Mouse (Mus musculus): ENCODE measurements at regions not wholly inside any gene's neighbourhood (a gene's known extent, or its start where the extent isn't known, plus 50 kb on each side); places are given as distances from the start of the nearest gene placed in this dataset.

DNA sequence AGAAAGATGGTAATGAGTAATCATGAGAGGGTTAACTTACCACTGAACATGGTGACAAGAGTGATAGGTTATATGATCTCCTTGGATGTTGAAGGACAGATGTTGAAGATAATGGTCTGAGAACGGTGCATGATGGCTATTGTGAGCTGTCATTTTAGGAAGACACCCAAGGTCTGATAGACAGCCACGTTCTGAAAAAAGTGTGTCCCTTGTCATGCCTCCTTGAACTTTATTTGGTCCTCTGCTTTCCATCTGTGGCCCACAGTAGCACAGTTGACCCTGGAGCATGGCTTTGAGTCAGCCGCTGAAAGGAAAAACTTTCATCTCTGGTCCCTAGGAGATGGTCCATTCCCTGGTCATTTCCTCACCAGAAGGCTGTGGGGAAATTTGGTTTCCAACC lies 1166.9 kb upstream of the Tenm4 start:
- DNase-seq (ENCODE audit: low read depth, low spot score) (no peak), ATAC-seq (no peak)
- in situ Hi-C loops (cut with MboI; ENCODE audit: low pct_unique_long_range_greater_than_20kb): no loop called here
- H3K27me3 ChIP-seq: no peaks in the 10 kb centered on the region
- ChIA-PET CTCF (no interaction called here), POLR2A (no interaction called here)
- no peak for TF ChIP-seq CTCF (IDR thresholded peaks at IDR 0.05)

- no peak for ATAC-seq
- no peak for TF ChIP-seq CTCF (IDR thresholded peaks at IDR 0.05)
- no peak for DNase-seq (ENCODE audit: low read depth, low spot score)
- ChIA-PET CTCF (no interaction called here), POLR2A (no interaction called here)
- in situ Hi-C loops (cut with MboI; ENCODE audit: low pct_unique_long_range_greater_than_20kb): no loop called here
- H3K27me3 ChIP-seq: no peaks in the 10 kb centered on the region
Observed at GRCm38 (mm10) chr7:95005403-95005802, 1165.6 kb upstream of the Tenm4 start.

DNA sequence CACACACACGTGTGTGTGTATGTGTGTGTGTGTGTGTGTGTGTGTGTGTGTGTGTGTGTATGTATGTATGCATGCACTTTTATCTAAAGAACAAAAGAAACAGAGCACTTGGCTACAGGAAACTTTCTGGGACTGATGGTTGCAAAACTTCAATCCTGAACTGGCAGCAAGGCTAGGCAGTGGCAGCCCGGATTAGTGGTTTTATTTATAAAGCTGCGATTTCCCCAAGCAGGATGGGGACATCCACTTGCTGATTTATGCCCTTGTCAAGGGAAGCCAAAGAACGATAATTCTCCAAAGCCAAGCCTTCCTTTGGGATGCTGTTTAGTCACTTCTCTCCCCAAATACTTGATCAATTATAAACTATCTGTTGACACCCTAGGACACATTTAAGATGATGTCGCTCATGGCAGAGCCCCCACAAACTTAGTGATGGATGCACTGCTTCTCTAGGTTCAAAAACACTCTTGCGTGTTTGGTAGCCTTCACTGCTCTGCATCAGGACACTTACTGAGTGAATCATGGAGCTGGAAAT lies 1162.1 kb upstream of the Tenm4 start:
- POLR2A ChIA-PET: no interaction called here
- in situ Hi-C loops (cut with MboI; ENCODE audit: low pct_unique_long_range_greater_than_20kb): no loop called here
- CTCF ChIA-PET: interaction anchor here (0.6 kb wide), 1 partner anchor 531 kb away, joined by 3 read pairs; no protein-coding TSS in a partner anchor
- no peak for ATAC-seq
- no peak for DNase-seq (ENCODE audit: low read depth, low spot score)
- no peak for TF ChIP-seq CTCF (IDR thresholded peaks at IDR 0.05)
- H3K27me3 ChIP-seq: no peaks in the 10 kb centered on the region

- no peak for ATAC-seq
- no peak for DNase-seq (ENCODE audit: low read depth, low spot score)
- H3K27me3 ChIP-seq: no peaks in the 10 kb centered on the region
- POLR2A ChIA-PET: no interaction called here
- TF ChIP-seq CTCF (IDR thresholded peaks at IDR 0.05): no peak
- CTCF ChIA-PET: no interaction called here
- in situ Hi-C loops (cut with MboI; ENCODE audit: low pct_unique_long_range_greater_than_20kb): no loop called here
Observed at GRCm38 (mm10) chr7:95020285-95020684, 1150.8 kb upstream of the Tenm4 start.

GRCm38 (mm10) chr7:95027915-95028810 lies 1142.9 kb upstream of the Tenm4 start:
- CTCF ChIA-PET: no interaction called here
- in situ Hi-C loops (cut with MboI; ENCODE audit: low pct_unique_long_range_greater_than_20kb): no loop called here
- DNase-seq (ENCODE audit: low read depth, low spot score): no peak
- POLR2A ChIA-PET: no interaction called here
- H3K27me3 ChIP-seq: no peaks in the 10 kb centered on the region
- no peak for TF ChIP-seq CTCF (IDR thresholded peaks at IDR 0.05)
- no peak for ATAC-seq
